Mouse (Mus musculus) granulocyte monocyte progenitor cell, adult 5-6 weeks (primary cell): ENCODE measurements around the gene Cbx7. TPM values are rescaled to one million over a fixed set of nuclear protein-coding genes. Genes with fewer than 3 reads are reported as not detected.

Source experiments
- total RNA-seq, 2 experiments: library from RNA; stranded (forward) in 1 of 2; stranded (reverse) in 1 of 2; fragments of 200-712, 200-1000 nt in 1 of 2; fragments of >200 nt in 1 of 2; fragmentation: Nextera tagmentation in 1 of 2; gene quantifications; 2 replicates each; pipeline ENCODE4 v1.2.3; 2014 to 2017

Gene Cbx7
- total RNA-seq, 2 experiments from 2014 or later = 0.26 to 3.7 TPM

Other genes with a start within 250 kb of the Cbx7 start
- 120 and 133 TPM in 2 replicates for gene Sun2, start 228.6 kb downstream of the Cbx7 start, total RNA-seq (2014; fragmentation: Nextera tagmentation)
- gene Sun2, start 228.6 kb downstream of the Cbx7 start, total RNA-seq (2017) = 227 and 268 TPM in 2 replicates
- 9.5 and 27.7 TPM in 2 replicates for gene Dnal4, start 193.3 kb downstream of the Cbx7 start, total RNA-seq (2014; fragmentation: Nextera tagmentation)
- gene Dnal4, start 193.3 kb downstream of the Cbx7 start, total RNA-seq (2017) = 11.6 and 13.5 TPM in 2 replicates
- 0.52 and 0.85 TPM in 2 replicates for gene Nptxr, start 166.4 kb downstream of the Cbx7 start, total RNA-seq (2014; fragmentation: Nextera tagmentation)
- gene Nptxr, start 166.4 kb downstream of the Cbx7 start, total RNA-seq (2017) = 0.04 and 0.31 TPM in 2 replicates
- not detected in 2 replicates for gene Npcd, start 136.9 kb downstream of the Cbx7 start, total RNA-seq (2014; fragmentation: Nextera tagmentation)
- not detected in 2 replicates for gene Npcd, start 136.9 kb downstream of the Cbx7 start, total RNA-seq (2017)
- 10.6 and 13.5 TPM in 2 replicates for gene Cbx6, start 136.4 kb downstream of the Cbx7 start, total RNA-seq (2014; fragmentation: Nextera tagmentation)
- 10.8 and 11.6 TPM in 2 replicates for gene Cbx6, start 136.4 kb downstream of the Cbx7 start, total RNA-seq (2017)
- gene Apobec3, start 79.5 kb downstream of the Cbx7 start, total RNA-seq (2014; fragmentation: Nextera tagmentation) = 213 and 215 TPM in 2 replicates
- gene Apobec3, start 79.5 kb downstream of the Cbx7 start, total RNA-seq (2017) = 159 and 162 TPM in 2 replicates
- 0.30 TPM in 1 of 2 replicates, not detected in the other for gene Pdgfb, start 43.9 kb upstream of the Cbx7 start, total RNA-seq (2014; fragmentation: Nextera tagmentation)
- gene Pdgfb, start 43.9 kb upstream of the Cbx7 start, total RNA-seq (2017) = 0.13 and 0.26 TPM in 2 replicates
- 1.5 and 1.6 TPM in 2 replicates for gene Syngr1, start 120.2 kb upstream of the Cbx7 start, total RNA-seq (2014; fragmentation: Nextera tagmentation)
- 1.6 and 4.0 TPM in 2 replicates for gene Syngr1, start 120.2 kb upstream of the Cbx7 start, total RNA-seq (2017)
- gene Rpl3, start 120.7 kb upstream of the Cbx7 start, total RNA-seq (2014; fragmentation: Nextera tagmentation) = 2,307 and 2,508 TPM in 2 replicates
- gene Rpl3, start 120.7 kb upstream of the Cbx7 start, total RNA-seq (2017) = 3,100 and 3,113 TPM in 2 replicates
- 15.0 and 22.3 TPM in 2 replicates for gene Tab1, start 162.0 kb upstream of the Cbx7 start, total RNA-seq (2014; fragmentation: Nextera tagmentation)
- 13.0 and 21.3 TPM in 2 replicates for gene Tab1, start 162.0 kb upstream of the Cbx7 start, total RNA-seq (2017)
- not detected in 2 replicates for gene Mgat3, start 202.6 kb upstream of the Cbx7 start, total RNA-seq (2014; fragmentation: Nextera tagmentation)
- gene Mgat3, start 202.6 kb upstream of the Cbx7 start, total RNA-seq (2017) = not detected in 2 replicates